Mouse (Mus musculus) kidney, adult 2 months (tissue): ENCODE data around the gene Fam71b.

Experiments used
- CTCF ChIP-seq: fragments of 200-500 bp; conservative IDR thresholded peaks from 2 replicates; pipeline ENCODE4 v1.5.1; 2011; ENCODE audit warnings: low read depth, mild to moderate bottlenecking, control low read depth, low read length, moderate library complexity, mixed read lengths; ENCODE audit not compliant: insufficient read depth, insufficient read length
- POLR2A ChIP-seq: fragments of 200-500 bp; IDR thresholded peaks from one replicate; pipeline ENCODE4 v1.6.1; 2011; ENCODE audit warnings: low read depth, low read length, control low read depth

DNA sequence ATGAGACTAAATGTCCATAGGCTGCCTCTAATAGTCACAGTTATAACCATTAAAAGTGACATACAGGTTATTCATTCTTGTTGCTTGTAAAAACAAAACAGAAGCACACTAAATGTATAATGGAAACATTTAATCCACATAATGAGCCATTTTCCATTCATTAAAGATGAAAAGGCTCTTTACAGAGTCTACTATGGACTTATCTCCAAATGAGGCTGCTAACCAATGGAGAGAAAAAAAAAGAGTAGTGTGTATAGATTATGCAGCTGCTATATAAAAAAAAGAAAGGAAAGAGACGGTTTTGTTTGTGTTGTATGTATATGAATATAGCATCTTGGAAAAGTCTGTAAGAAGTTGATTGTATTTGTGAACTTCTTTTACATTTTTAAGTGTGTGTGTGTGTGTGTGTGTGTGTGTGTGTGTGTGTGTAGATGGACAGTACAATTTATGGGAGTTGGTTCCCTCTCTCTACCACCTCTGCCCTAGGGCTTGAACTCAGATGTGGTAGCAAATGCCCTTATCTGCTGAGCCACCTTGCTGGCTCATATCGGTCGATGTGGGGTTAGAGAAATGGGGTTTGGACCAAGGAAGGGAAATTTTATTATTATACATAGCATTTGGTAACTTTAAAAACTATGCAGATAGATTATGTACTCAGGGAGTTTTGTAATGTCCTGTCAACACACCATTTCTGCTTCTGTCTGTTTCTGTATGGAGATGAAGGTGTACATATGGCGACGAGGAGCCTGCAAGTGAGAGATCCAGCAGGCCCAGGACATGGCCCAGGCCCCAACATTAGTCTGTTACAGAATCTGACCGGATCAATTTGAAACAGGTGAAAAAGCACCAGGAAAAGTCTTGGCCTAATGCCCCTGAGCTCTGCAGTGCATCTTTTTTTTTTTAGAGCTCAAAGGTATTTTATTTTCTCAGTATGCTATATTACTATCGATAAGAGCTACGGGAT, 18.3 kb upstream of the Fam71b start:
- TF ChIP-seq CTCF (no peak), POLR2A (no peak)
